22 mouse cellular contexts compared by ENCODE assay signal in genomic region chrX:56722559-56722958, GRCm38 (mm10). TPM values are rescaled to one million over a fixed set of nuclear protein-coding genes. Genes with fewer than 3 reads are reported as not detected.
DNase-seq lines count a peak whose midpoint lies in the region; ATAC-seq lines count a peak whose summit lies in the region.
"Had no signal": no experiment of that assay in that cellular context is flagged by ENCODE, and none has a peak within 500 bp of the region (broad histone marks: within the 10 kb centered on the region; RNA-seq: fewer than 3 reads in every experiment).

No protein-coding gene starts in this region.

- no peaks in the 10 kb centered on the region for H3K36me3 ChIP-seq in forebrain, embryonic 15.5 days
- H3K36me3 ChIP-seq in forebrain, embryonic 12.5 days (replicated peaks) = no peaks in the 10 kb centered on the region
- H3K36me3 ChIP-seq in heart, embryonic 16.5 days (ENCODE audit: control insufficient read depth, insufficient read depth) = no peaks in the 10 kb centered on the region
- H3K36me3 ChIP-seq in midbrain, embryonic 14.5 days (ENCODE audit: control insufficient read depth, insufficient read depth, low read length) = no peaks in the 10 kb centered on the region
- no peaks in the 10 kb centered on the region for H3K36me3 ChIP-seq in midbrain, embryonic 10.5 days
- H3K36me3 ChIP-seq: embryonic facial prominence, embryonic 15.5 days; neural tube, embryonic 13.5 days had no signal

- no peak for DNase-seq in heart, postnatal 36 days
- DNase-seq in midbrain, embryonic 14.5 days = peak; percentile 38
- no peak for DNase-seq in midbrain, embryonic 10.5 days (ENCODE audit: low spot score)
- no peak for DNase-seq in adrenal gland, postnatal 36 days
- DNase-seq: adrenal gland, postnatal 10 days; cerebellum, adult 18-20 months; cerebellum, postnatal 36 days; gastrocnemius, adult 2 months; heart, adult 11 months; kidney, adult 11 months; lung, adult 18-20 months; lung, postnatal 14 days; thymus, postnatal 25 days had no signal

- no peaks in the 10 kb centered on the region for H3K4me1 ChIP-seq in forebrain, embryonic 15.5 days
- no peaks in the 10 kb centered on the region for H3K4me1 ChIP-seq in forebrain, embryonic 12.5 days
- no peaks in the 10 kb centered on the region for H3K4me1 ChIP-seq in heart, embryonic 16.5 days (ENCODE audit: control insufficient read depth, insufficient read depth, low read length)
- no peaks in the 10 kb centered on the region for H3K4me1 ChIP-seq in midbrain, embryonic 14.5 days (ENCODE audit: control insufficient read depth, insufficient read depth, low read length)
- H3K4me1 ChIP-seq in midbrain, embryonic 10.5 days = no peaks in the 10 kb centered on the region
- H3K4me1 ChIP-seq: embryonic facial prominence, embryonic 15.5 days; neural tube, embryonic 13.5 days had no signal

- 43% methylated on average over 8 of the region's 8 CpGs for WGBS in forebrain, embryonic 15.5 days
- WGBS in forebrain, embryonic 12.5 days = 47% methylated on average over 8 of the region's 8 CpGs
- 52% methylated on average over 8 of the region's 8 CpGs for WGBS in heart, embryonic 16.5 days
- 55% methylated on average over 8 of the region's 8 CpGs for WGBS in midbrain, embryonic 14.5 days
- WGBS in midbrain, embryonic 10.5 days = 86% methylated on average over 8 of the region's 8 CpGs

- no peak overlapping the region for H3K9ac ChIP-seq in forebrain, embryonic 15.5 days (replicated peaks)
- H3K9ac ChIP-seq in forebrain, embryonic 12.5 days = no peak overlapping the region
- no peak overlapping the region for H3K9ac ChIP-seq in heart, embryonic 16.5 days (ENCODE audit: low read length)
- H3K9ac ChIP-seq in midbrain, embryonic 14.5 days (replicated peaks; ENCODE audit: low read length) = no peak overlapping the region
- H3K9ac ChIP-seq: embryonic facial prominence, embryonic 15.5 days; neural tube, embryonic 13.5 days had no signal

- no peak overlapping the region for H3K27ac ChIP-seq in forebrain, embryonic 15.5 days (replicated peaks)
- H3K27ac ChIP-seq in forebrain, embryonic 12.5 days = no peak overlapping the region
- no peak overlapping the region for H3K27ac ChIP-seq in heart, embryonic 16.5 days (ENCODE audit: low read length)
- peak overlapping the region; percentile 49; the same call in 1 of the 2 replicates for H3K27ac ChIP-seq in midbrain, embryonic 14.5 days (replicated peaks; ENCODE audit: low read depth, low read length)
- H3K27ac ChIP-seq in midbrain, embryonic 10.5 days (replicated peaks) = no peak overlapping the region
- H3K27ac ChIP-seq: embryonic facial prominence, embryonic 15.5 days; gastrocnemius, adult 2 months; kidney, postnatal 0 days; neural tube, embryonic 13.5 days had no signal

- H3K27me3 ChIP-seq in forebrain, embryonic 15.5 days = no peaks in the 10 kb centered on the region
- H3K27me3 ChIP-seq in forebrain, embryonic 12.5 days = no peaks in the 10 kb centered on the region
- no peaks in the 10 kb centered on the region for H3K27me3 ChIP-seq in heart, embryonic 16.5 days (ENCODE audit: control insufficient read depth, insufficient read depth, low read length)
- H3K27me3 ChIP-seq in midbrain, embryonic 14.5 days (ENCODE audit: control insufficient read depth, insufficient read depth, low read length) = no peaks in the 10 kb centered on the region
- H3K27me3 ChIP-seq in midbrain, embryonic 10.5 days (ENCODE audit: low read depth, poor library complexity, severe bottlenecking) = no peaks in the 10 kb centered on the region
- H3K27me3 ChIP-seq: embryonic facial prominence, embryonic 15.5 days; neural tube, embryonic 13.5 days had no signal

- 0 out of 2 replicates have a peak, but pooled peaks have one; percentile 43 for ATAC-seq in forebrain, embryonic 15.5 days (replicated peaks)
- ATAC-seq in forebrain, embryonic 12.5 days (ENCODE audit: low FRiP score) = no peak
- no peak for ATAC-seq in heart, embryonic 16.5 days (replicated peaks; ENCODE audit: extremely low read depth, insufficient read depth, low FRiP score)
- no peak for ATAC-seq in midbrain, embryonic 14.5 days (ENCODE audit: low FRiP score, low TSS enrichment)
- ATAC-seq: activated CD4-positive, CD25-positive, alpha-beta regulatory T cell, adult 4 months; CD4-positive, CD25-positive, alpha-beta regulatory T cell, adult 4 months had no signal

- H3K4me2 ChIP-seq in forebrain, embryonic 15.5 days (replicated peaks) = no peak overlapping the region
- no peak overlapping the region for H3K4me2 ChIP-seq in forebrain, embryonic 12.5 days
- peak overlapping the region; percentile 11; the same call in 1 of the 2 replicates for H3K4me2 ChIP-seq in heart, embryonic 16.5 days (ENCODE audit: low read depth, low read length)
- H3K4me2 ChIP-seq in midbrain, embryonic 14.5 days (ENCODE audit: low read length) = no peak overlapping the region
- H3K4me2 ChIP-seq: embryonic facial prominence, embryonic 15.5 days; liver, embryonic 11.5 days; neural tube, embryonic 13.5 days had no signal

- no peak overlapping the region for H3K4me3 ChIP-seq in forebrain, embryonic 15.5 days
- no peak overlapping the region for H3K4me3 ChIP-seq in forebrain, embryonic 12.5 days (replicated peaks)
- no peak overlapping the region for H3K4me3 ChIP-seq in heart, embryonic 16.5 days (ENCODE audit: low read length)
- H3K4me3 ChIP-seq in midbrain, embryonic 14.5 days (replicated peaks; ENCODE audit: low read depth, low read length) = no peak overlapping the region
- no peak overlapping the region for H3K4me3 ChIP-seq in midbrain, embryonic 10.5 days
- H3K4me3 ChIP-seq: embryonic facial prominence, embryonic 15.5 days; gastrocnemius, adult 2 months; neural tube, embryonic 13.5 days had no signal

- intact Hi-C loops in heart, postnatal 36 days (cut with DNase I) = no loop called here

- no peaks in the 10 kb centered on the region for H3K9me3 ChIP-seq in forebrain, embryonic 15.5 days
- no peaks in the 10 kb centered on the region for H3K9me3 ChIP-seq in forebrain, embryonic 12.5 days
- H3K9me3 ChIP-seq in heart, embryonic 16.5 days (replicated peaks; ENCODE audit: control insufficient read depth, low read length) = no peaks in the 10 kb centered on the region
- no peaks in the 10 kb centered on the region for H3K9me3 ChIP-seq in midbrain, embryonic 14.5 days (ENCODE audit: control insufficient read depth, low read length)
- H3K9me3 ChIP-seq in midbrain, embryonic 10.5 days (replicated peaks) = no peaks in the 10 kb centered on the region
- H3K9me3 ChIP-seq: embryonic facial prominence, embryonic 15.5 days; neural tube, embryonic 13.5 days had no signal

RNA-seq across cellular contexts. Expression of gene Fhl1, which starts 9.0 kb away (rescaled TPM):
- 108 TPM in 2 replicates for polyA plus RNA-seq in forebrain, embryonic 15.5 days (2015; fragmentation: Nextera tagmentation; extraction: Ambion mirVana)
- 101 and 104 TPM in 2 replicates for polyA plus RNA-seq in forebrain, embryonic 12.5 days (2016; fragmentation: Nextera tagmentation; extraction: Ambion mirVana)
- 200 and 213 TPM in 2 replicates for polyA plus RNA-seq in heart, embryonic 16.5 days (2015; fragmentation: Nextera tagmentation; extraction: Ambion mirVana)
- 100 to 1,000 TPM; 102 to 120 TPM for total RNA-seq in heart, postnatal 36 days (2021)
- 156 and 171 TPM in 2 replicates for polyA plus RNA-seq in midbrain, embryonic 14.5 days (2014; fragmentation: Nextera tagmentation; extraction: Ambion mirVana)
- 83.1 and 106 TPM in 2 replicates for polyA plus RNA-seq in midbrain, embryonic 10.5 days (2016; fragmentation: Nextera tagmentation; extraction: Ambion mirVana)
- total RNA-seq in adrenal gland, postnatal 36 days (2021) = 10 to 100 TPM; 37.4 to 73.8 TPM
- polyA plus RNA-seq: activated CD4-positive, CD25-positive, alpha-beta regulatory T cell, adult 4 months; CD4-positive, CD25-positive, alpha-beta regulatory T cell, adult 4 months had no signal
